Mouse (Mus musculus) gastrocnemius, postnatal 25 days (tissue): ENCODE data around the gene Reep1. TPM values are rescaled to one million over a fixed set of nuclear protein-coding genes. Genes with fewer than 3 reads are reported as not detected.
"Not testable (repeated sequence)": the region's sequence is repeated elsewhere in the genome, so short reads cannot be mapped to it uniquely, and the experiment has no call there.

Source experiments
- DNase-seq: peaks from one replicate; pipeline ENCODE4 v3.0.0; 2022
- total RNA-seq, 2 experiments: library from RNA; stranded (reverse); gene quantifications; 1 replicate in 1 of 2; 2 replicates in 1 of 2; pipeline ENCODE4 v1.2.3; 2021

The Reep1 gene
- total RNA-seq, 2 experiments from 2014 or later, result 62.2 to 72.5 TPM

DNA sequence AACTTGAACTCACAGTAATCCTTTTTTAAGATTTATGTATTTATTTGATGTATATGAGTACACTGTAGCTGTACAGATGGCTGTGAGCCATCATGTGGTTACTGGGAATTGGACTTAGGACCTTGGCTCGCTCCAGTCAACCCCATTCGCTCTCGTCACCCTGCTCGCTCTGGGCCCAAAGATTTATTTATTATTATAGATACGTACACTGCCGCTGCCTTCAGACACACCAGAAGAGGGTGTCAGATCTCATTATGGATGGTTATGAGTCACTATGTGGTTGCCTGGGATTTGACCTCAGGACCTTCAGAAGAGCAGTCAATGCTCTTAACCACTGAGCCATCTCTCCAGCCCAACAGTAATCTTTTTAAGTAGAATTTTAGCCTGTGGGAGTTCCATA is 139.5 kb downstream of the Reep1 start:
- not testable (repeated sequence) for DNase-seq

Other genes with a start within 250 kb of the Reep1 start
- 10 to 100 TPM; 17.5 to 20.3 TPM for gene Rnf103, start 213.7 kb upstream of the Reep1 start, total RNA-seq
- gene Chmp3, start 163.8 kb upstream of the Reep1 start, total RNA-seq, result 10 to 100 TPM; 36.2 to 38.6 TPM
- 10 to 100 TPM in 1 of 2 experiments, 1 to 10 TPM in 1; 8.8 to 12.0 TPM for gene Kdm3a, start 74.6 kb upstream of the Reep1 start, total RNA-seq
- 10 to 100 TPM; 34.5 to 37.3 TPM for gene Mrpl35, start 119.4 kb downstream of the Reep1 start, total RNA-seq
- 100 to 1,000 TPM; 273 to 293 TPM for gene Immt, start 123.8 kb downstream of the Reep1 start, total RNA-seq
- 10 to 100 TPM; 65.0 to 76.7 TPM for gene Ptcd3, start 201.2 kb downstream of the Reep1 start, total RNA-seq
- 10 to 100 TPM; 26.7 to 34.2 TPM for gene Polr1a, start 201.5 kb downstream of the Reep1 start, total RNA-seq